Mouse (Mus musculus): Measurements from ENCODE around the gene Tmem132d. TPM values are rescaled to one million over a fixed set of nuclear protein-coding genes. Genes with fewer than 3 reads are reported as not detected.

Tmem132d gene
- polyA plus RNA-seq, 1 experiment from 2014 or later = not detected

DNA sequence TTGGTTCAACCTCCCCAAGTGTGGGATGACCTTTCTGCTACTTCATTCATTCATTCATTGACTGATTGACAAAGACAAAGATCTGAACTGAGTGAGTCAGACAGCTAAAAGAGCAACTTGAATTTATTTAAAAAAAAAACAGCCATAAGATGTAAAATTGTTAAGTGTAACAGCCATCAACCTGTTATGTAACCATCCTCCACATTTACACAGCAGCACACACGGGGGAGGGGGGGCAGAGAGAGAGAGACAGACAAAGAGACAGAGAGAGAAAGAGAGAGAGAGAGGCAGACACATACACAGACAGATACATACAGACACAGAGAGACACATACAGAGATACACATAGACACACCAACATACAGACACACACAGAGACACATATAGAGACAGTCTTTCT is 197.3 kb downstream of the Tmem132d start:
- no peaks in the 10 kb centered on the region for H3K36me3 ChIP-seq (ENCODE audit: control insufficient read depth, insufficient read depth, low read length)
- DNase-seq (ENCODE audit: low spot score) = no peak
- 44% methylated on average over 1 of the region's 1 CpGs for WGBS
- no peak overlapping the region for H3K27ac ChIP-seq (ENCODE audit: low read depth, low read length)
- H3K4me1 ChIP-seq (replicated peaks; ENCODE audit: control insufficient read depth, insufficient read depth, low read length) = no peaks in the 10 kb centered on the region
- no peak overlapping the region for H3K4me3 ChIP-seq (ENCODE audit: low read depth, low read length)
- ATAC-seq (replicated peaks; ENCODE audit: low FRiP score) = no peak
- no peak overlapping the region for H3K9ac ChIP-seq (ENCODE audit: low read depth, low read length)
- no peaks in the 10 kb centered on the region for H3K27me3 ChIP-seq (replicated peaks; ENCODE audit: control insufficient read depth, insufficient read depth, low read length)
- no peak overlapping the region for H3K4me2 ChIP-seq
- no peaks in the 10 kb centered on the region; the same call in 1 of the 2 replicates for H3K9me3 ChIP-seq (ENCODE audit: control insufficient read depth, low read length)

DNA sequence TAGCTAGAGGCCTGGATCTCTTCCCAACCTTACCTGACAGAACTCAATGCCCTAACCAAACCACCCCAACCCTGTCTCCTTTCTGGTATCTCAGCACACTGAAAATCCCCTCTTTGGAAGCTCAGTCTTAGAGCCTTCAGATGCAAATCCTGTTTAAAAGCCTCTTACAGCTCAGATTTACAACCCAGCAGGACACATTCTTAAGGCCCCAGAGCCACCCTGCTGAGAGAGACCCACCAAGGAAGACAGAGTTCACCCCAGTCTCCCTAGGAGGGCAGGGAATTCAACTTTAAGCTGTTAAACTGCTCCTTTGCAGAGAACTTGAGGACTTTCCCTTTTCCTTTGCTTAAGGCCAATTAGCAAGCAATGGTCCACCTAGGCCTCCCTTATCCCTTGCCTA is 199.8 kb downstream of the Tmem132d start:
- H3K27ac ChIP-seq (ENCODE audit: low read depth, low read length) = no peak overlapping the region
- H3K4me1 ChIP-seq (replicated peaks; ENCODE audit: control insufficient read depth, insufficient read depth, low read length) = no peaks in the 10 kb centered on the region
- H3K9me3 ChIP-seq (ENCODE audit: control insufficient read depth, low read length) = no peaks in the 10 kb centered on the region
- no peak overlapping the region for H3K4me3 ChIP-seq (ENCODE audit: low read depth, low read length)
- no peak overlapping the region for H3K4me2 ChIP-seq
- H3K9ac ChIP-seq (ENCODE audit: low read depth, low read length) = no peak overlapping the region
- ATAC-seq (replicated peaks; ENCODE audit: low FRiP score) (no peak), DNase-seq (ENCODE audit: low spot score) (no peak)
- no peaks in the 10 kb centered on the region for H3K27me3 ChIP-seq (replicated peaks; ENCODE audit: control insufficient read depth, insufficient read depth, low read length)
- H3K36me3 ChIP-seq (ENCODE audit: control insufficient read depth, insufficient read depth, low read length) = no peaks in the 10 kb centered on the region

DNA sequence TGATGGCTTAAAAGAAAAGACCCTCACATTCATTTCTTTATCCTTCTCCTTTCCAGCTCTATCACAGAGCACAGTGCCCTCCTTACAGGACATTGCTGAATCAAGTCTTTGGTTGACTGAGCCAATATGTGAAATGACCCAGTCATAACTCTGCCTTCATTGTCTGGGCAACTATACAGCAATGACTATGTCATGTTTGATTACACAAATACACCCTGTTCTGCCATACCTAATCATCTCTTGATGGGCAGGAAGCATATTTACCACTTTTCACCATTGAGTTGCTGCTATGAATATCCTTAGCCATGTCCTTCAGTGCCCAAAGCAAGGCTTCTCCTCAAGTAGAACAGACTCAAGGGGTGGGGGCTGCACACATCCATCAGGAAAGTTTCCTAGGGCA is 214.6 kb downstream of the Tmem132d start:
- Histone ChIP-seq H3K4me2 (no peak overlapping the region), H3K9ac (ENCODE audit: low read depth, low read length) (no peak overlapping the region), H3K4me1 (replicated peaks; ENCODE audit: control insufficient read depth, insufficient read depth, low read length) (no peaks in the 10 kb centered on the region), H3K9me3 (ENCODE audit: control insufficient read depth, low read length) (no peaks in the 10 kb centered on the region), H3K4me3 (ENCODE audit: low read depth, low read length) (no peak overlapping the region), H3K27me3 (replicated peaks; ENCODE audit: control insufficient read depth, insufficient read depth, low read length) (no peaks in the 10 kb centered on the region), H3K36me3 (ENCODE audit: control insufficient read depth, insufficient read depth, low read length) (no peaks in the 10 kb centered on the region), H3K27ac (ENCODE audit: low read depth, low read length) (no peak overlapping the region)
- no peak for ATAC-seq (replicated peaks; ENCODE audit: low FRiP score)
- no peak for DNase-seq (ENCODE audit: low spot score)

DNA sequence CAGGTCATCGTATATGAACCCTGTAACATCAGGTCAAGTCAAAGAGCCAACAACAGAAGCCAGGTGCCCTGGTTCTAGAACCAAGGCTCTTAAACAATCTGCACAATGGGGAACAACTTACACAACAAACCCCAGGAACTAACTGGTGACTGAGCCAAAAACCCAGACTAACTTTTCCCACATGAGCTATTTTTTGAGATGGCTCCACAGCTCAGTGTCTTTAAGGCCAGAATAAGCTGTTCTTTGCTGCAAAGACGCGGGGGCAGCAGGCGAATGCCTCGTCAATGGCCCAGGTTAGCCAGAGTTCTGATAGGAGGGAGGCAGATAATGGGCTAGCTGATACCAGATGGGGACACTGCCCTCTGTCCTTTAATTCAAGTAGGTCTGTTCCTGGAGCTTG is 221.8 kb downstream of the Tmem132d start:
- ATAC-seq (replicated peaks; ENCODE audit: low FRiP score) (no peak), DNase-seq (ENCODE audit: low spot score) (no peak)
- no peak overlapping the region for H3K4me3 ChIP-seq (ENCODE audit: low read depth, low read length)
- WGBS = 82% methylated on average over 5 of the region's 5 CpGs
- H3K4me1 ChIP-seq (replicated peaks; ENCODE audit: control insufficient read depth, insufficient read depth, low read length) = no peaks in the 10 kb centered on the region
- H3K9me3 ChIP-seq (ENCODE audit: control insufficient read depth, low read length) = 0 out of 2 replicates have a peak, but pooled peaks cover 3% of the 10 kb centered on the region
- H3K27me3 ChIP-seq (replicated peaks; ENCODE audit: control insufficient read depth, insufficient read depth, low read length) = no peaks in the 10 kb centered on the region
- H3K36me3 ChIP-seq (ENCODE audit: control insufficient read depth, insufficient read depth, low read length) = no peaks in the 10 kb centered on the region
- H3K9ac ChIP-seq (ENCODE audit: low read depth, low read length) = no peak overlapping the region
- H3K27ac ChIP-seq (ENCODE audit: low read depth, low read length) = no peak overlapping the region
- H3K4me2 ChIP-seq = no peak overlapping the region

- Histone ChIP-seq H3K36me3 (ENCODE audit: control insufficient read depth, insufficient read depth, low read length) (no peaks in the 10 kb centered on the region), H3K27ac (ENCODE audit: low read depth, low read length) (no peak overlapping the region), H3K9ac (ENCODE audit: low read depth, low read length) (no peak overlapping the region), H3K4me3 (ENCODE audit: low read depth, low read length) (no peak overlapping the region), H3K27me3 (replicated peaks; ENCODE audit: control insufficient read depth, insufficient read depth, low read length) (no peaks in the 10 kb centered on the region), H3K9me3 (ENCODE audit: control insufficient read depth, low read length) (0 out of 2 replicates have a peak, but pooled peaks cover 3% of the 10 kb centered on the region), H3K4me2 (no peak overlapping the region), H3K4me1 (replicated peaks; ENCODE audit: control insufficient read depth, insufficient read depth, low read length) (no peaks in the 10 kb centered on the region; the same call in 1 of the 2 replicates)
- 52% methylated on average over 2 of the region's 2 CpGs for WGBS
- DNase-seq (ENCODE audit: low spot score) (no peak), ATAC-seq (replicated peaks; ENCODE audit: low FRiP score) (no peak)
Measured at GRCm38 (mm10) chr5:128205716-128206115, 227.2 kb downstream of the Tmem132d start.

GRCm38 (mm10) chr5:128204685-128205320 is 228.1 kb downstream of the Tmem132d start:
- WGBS = 78% methylated on average over 17 of the region's 17 CpGs
- Histone ChIP-seq H3K4me1 (replicated peaks; ENCODE audit: control insufficient read depth, insufficient read depth, low read length) (no peaks in the 10 kb centered on the region; the same call in 1 of the 2 replicates), H3K4me3 (ENCODE audit: low read depth, low read length) (no peak overlapping the region), H3K27me3 (replicated peaks; ENCODE audit: control insufficient read depth, insufficient read depth, low read length) (no peaks in the 10 kb centered on the region), H3K4me2 (no peak overlapping the region), H3K9me3 (ENCODE audit: control insufficient read depth, low read length) (0 out of 2 replicates have a peak, but pooled peaks cover 3% of the 10 kb centered on the region), H3K9ac (ENCODE audit: low read depth, low read length) (no peak overlapping the region), H3K27ac (ENCODE audit: low read depth, low read length) (no peak overlapping the region), H3K36me3 (ENCODE audit: control insufficient read depth, insufficient read depth, low read length) (no peaks in the 10 kb centered on the region)
- DNase-seq (ENCODE audit: low spot score) (no peak), ATAC-seq (replicated peaks; ENCODE audit: low FRiP score) (no peak)

DNA sequence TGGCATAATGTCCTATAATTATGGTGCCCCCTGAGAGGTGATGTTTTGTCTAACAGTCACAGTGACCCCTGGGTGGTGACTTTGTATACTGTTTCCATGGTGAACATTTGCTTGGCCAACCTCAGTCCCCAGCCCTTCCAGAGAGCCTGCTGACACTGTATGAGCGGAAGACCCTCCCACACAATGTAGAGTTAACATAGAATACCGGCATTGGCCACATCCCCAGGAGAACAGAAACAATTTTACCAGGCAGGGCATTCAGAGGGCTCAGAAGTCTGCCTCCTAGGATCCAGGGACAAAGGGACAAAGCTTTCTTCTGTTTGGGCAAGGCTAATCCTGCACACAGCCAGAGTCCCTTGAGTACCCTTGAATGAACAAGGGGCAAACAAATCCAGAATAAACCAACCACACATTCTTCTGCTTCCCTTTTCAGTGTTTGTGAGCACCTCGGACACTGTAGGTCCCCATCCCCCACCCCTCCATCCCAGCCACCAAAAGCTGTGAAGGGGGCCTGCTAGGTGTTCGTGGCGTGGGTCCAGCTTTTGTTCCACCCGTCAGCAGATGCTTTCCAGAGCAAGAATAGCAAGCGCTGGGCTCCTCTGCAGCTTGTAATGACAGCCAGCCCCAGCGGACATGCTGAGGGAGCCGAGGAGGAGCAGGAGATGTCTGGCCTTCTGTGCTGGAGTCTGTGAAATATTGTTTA is 228.8 kb downstream of the Tmem132d start:
- no peak for DNase-seq (ENCODE audit: low spot score)
- WGBS = 50% methylated on average over 9 of the region's 9 CpGs
- Histone ChIP-seq H3K9ac (ENCODE audit: low read depth, low read length) (no peak overlapping the region), H3K27ac (ENCODE audit: low read depth, low read length) (no peak overlapping the region), H3K4me2 (no peak overlapping the region), H3K4me1 (replicated peaks; ENCODE audit: control insufficient read depth, insufficient read depth, low read length) (no peaks in the 10 kb centered on the region; the same call in 1 of the 2 replicates), H3K4me3 (ENCODE audit: low read depth, low read length) (no peak overlapping the region), H3K9me3 (ENCODE audit: control insufficient read depth, low read length) (0 out of 2 replicates have a peak, but pooled peaks cover 3% of the 10 kb centered on the region), H3K27me3 (replicated peaks; ENCODE audit: control insufficient read depth, insufficient read depth, low read length) (no peaks in the 10 kb centered on the region), H3K36me3 (ENCODE audit: control insufficient read depth, insufficient read depth, low read length) (no peaks in the 10 kb centered on the region)
- no peak for ATAC-seq (replicated peaks; ENCODE audit: low FRiP score)

DNA sequence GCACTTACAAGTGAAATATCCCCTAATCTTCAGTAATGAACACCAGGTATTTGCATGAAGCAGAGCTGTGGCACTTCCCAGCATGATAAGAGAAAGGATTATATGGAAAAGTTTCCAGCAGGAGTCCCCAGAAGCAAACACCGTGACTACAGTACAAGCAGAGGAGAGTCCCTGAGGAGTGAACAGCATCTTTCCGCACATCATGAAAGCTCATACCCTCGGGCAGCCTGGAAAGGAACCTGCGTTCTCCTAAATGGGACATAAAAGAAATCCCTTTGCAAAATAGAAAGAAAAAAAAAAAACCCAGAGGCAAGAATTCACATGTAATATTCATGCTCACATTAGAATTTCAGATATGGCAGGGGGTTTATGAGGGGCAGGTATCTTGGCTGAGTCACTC is 238.8 kb downstream of the Tmem132d start:
- no peak for DNase-seq (ENCODE audit: low spot score)
- H3K4me2 ChIP-seq = no peak overlapping the region
- 72% methylated on average over 4 of the region's 4 CpGs for WGBS
- H3K27me3 ChIP-seq (replicated peaks; ENCODE audit: control insufficient read depth, insufficient read depth, low read length) = no peaks in the 10 kb centered on the region
- no peaks in the 10 kb centered on the region for H3K4me1 ChIP-seq (replicated peaks; ENCODE audit: control insufficient read depth, insufficient read depth, low read length)
- ATAC-seq (replicated peaks; ENCODE audit: low FRiP score) = no peak
- no peak overlapping the region for H3K9ac ChIP-seq (ENCODE audit: low read depth, low read length)
- H3K9me3 ChIP-seq (ENCODE audit: control insufficient read depth, low read length) = no peaks in the 10 kb centered on the region
- no peak overlapping the region for H3K4me3 ChIP-seq (ENCODE audit: low read depth, low read length)
- H3K27ac ChIP-seq (ENCODE audit: low read depth, low read length) = no peak overlapping the region
- H3K36me3 ChIP-seq (ENCODE audit: control insufficient read depth, insufficient read depth, low read length) = no peaks in the 10 kb centered on the region
